Mouse (Mus musculus) cerebellum, adult 2 months (tissue): ENCODE measurements around the gene Arhgap42.

Source experiments
- CTCF ChIP-seq: fragments of 200-500 bp; IDR thresholded peaks from 2 replicates; pipeline ENCODE4 v1.5.1; 2011; ENCODE audit warnings: low read depth, mild to moderate bottlenecking, control low read depth, low read length, moderate library complexity, borderline replicate concordance; ENCODE audit not compliant: insufficient read depth
- POLR2A ChIP-seq: fragments of 200-500 bp; IDR thresholded peaks from 2 replicates; pipeline ENCODE4 v1.6.1; 2011; ENCODE audit warnings: low read length, control low read depth, borderline replicate concordance; ENCODE audit not compliant: insufficient read depth

DNA sequence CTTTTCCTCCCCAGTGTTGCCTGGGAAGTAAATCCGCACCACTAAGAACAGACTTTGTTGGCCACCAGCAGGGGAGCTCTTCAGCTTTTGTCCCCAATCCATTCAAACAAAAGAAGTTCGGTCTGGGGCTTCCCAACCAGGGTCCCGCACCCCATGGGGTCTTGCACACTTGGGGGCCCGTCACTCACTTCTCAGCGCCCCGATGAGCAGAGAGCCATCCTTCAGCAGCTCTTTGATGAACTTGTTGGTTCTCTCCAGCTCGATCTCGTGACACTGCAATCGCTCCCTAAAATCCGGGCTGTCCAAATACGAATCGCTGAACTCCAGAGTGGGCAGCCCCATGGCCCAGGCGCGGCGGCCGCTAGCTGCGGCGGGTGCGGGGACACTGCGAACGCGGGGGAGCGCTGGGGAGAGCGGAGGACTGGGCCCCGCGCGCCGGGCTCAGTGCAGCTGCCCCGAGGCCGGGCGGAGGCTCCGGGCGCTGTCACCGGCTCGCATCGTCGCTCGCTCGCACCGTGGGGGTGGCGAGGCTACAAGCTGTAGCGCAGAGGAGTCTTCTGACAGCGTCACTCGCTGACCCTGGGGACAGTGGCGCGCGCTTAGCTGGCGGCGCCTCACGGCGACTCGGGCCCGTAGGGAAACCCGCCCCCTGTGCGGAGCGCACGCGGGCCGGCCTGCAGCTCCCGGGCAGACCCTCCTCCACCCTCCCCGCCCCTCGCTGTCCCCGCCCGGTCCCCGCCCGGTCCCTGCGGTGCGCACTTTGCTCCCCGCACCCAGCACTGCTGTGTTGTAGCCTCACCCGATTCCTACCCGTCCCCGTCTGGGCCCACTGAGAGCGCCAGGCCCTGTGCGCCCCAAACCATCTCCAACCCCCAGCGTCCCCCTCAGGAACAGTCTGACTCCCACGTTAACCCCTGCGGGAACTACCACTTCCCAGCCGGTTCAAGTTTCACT lies at the start of gene Arhgap42:
- TF ChIP-seq CTCF (no peak), POLR2A (no peak)
